Mouse (Mus musculus) limb, embryonic 14.5 days (tissue): ENCODE data around the gene Prkaa1. TPM values are rescaled to one million over a fixed set of nuclear protein-coding genes. Genes with fewer than 3 reads are reported as not detected.

Experiments
- ATAC-seq: fragments of 200-750 bp; cut with Nextera tagmentation; 2 replicates; pipeline ENCODE4 v1.8.0; 2017; ENCODE audit warnings: low read depth, moderate number of reproducible peaks, moderate TSS enrichment; ENCODE audit not compliant: low FRiP score
- DNase-seq: peaks from one replicate; pipeline ENCODE4 v3.0.0-alpha.2; 2015; ENCODE audit warnings: low spot score
- H3K27ac ChIP-seq: fragments of 300-500 bp; sonication (generic); replicated peaks from 2 replicates; pipeline ENCODE4 v1.5.1; 2014; ENCODE audit warnings: low read depth, mild to moderate bottlenecking, low read length, moderate library complexity, mixed read lengths
- H3K27me3 ChIP-seq: fragments of 300-500 bp; sonication (generic); 2 replicates; pipeline ENCODE4 v1.6.1; 2014; ENCODE audit warnings: low read length, mixed read lengths; ENCODE audit not compliant: control insufficient read depth, insufficient read depth
- H3K36me3 ChIP-seq: fragments of 300-500 bp; sonication (generic); 2 replicates; pipeline ENCODE4 v1.6.1; 2014; ENCODE audit warnings: mild to moderate bottlenecking, low read length, moderate library complexity, mixed read lengths; ENCODE audit not compliant: control insufficient read depth, insufficient read depth
- H3K4me1 ChIP-seq: fragments of 300-500 bp; sonication (generic); 2 replicates; pipeline ENCODE4 v1.6.1; 2014; ENCODE audit warnings: antibody characterized with exemption, low read length, mixed read lengths; ENCODE audit not compliant: control insufficient read depth, insufficient read depth
- H3K4me2 ChIP-seq: fragments of 300-500 bp; sonication (generic); replicated peaks from 2 replicates; pipeline ENCODE4 v1.6.1; 2014; ENCODE audit warnings: low read depth, mild to moderate bottlenecking, low read length, moderate library complexity; ENCODE audit not compliant: severe bottlenecking
- H3K4me3 ChIP-seq: fragments of 300-500 bp; sonication (generic); replicated peaks from 2 replicates; pipeline ENCODE4 v1.5.1; 2014; ENCODE audit warnings: low read length
- H3K9ac ChIP-seq: fragments of 300-500 bp; sonication (generic); 2 replicates; pipeline ENCODE4 v1.6.1; 2014; ENCODE audit warnings: mild to moderate bottlenecking, low read depth, low read length, moderate library complexity; ENCODE audit not compliant: severe bottlenecking
- H3K9me3 ChIP-seq: fragments of 300-500 bp; sonication (generic); 2 replicates; pipeline ENCODE4 v1.6.1; 2016; ENCODE audit warnings: low read length; ENCODE audit not compliant: control insufficient read depth
- POLR2A ChIP-seq: fragments of 200-500 bp; IDR thresholded peaks from 2 replicates; pipeline ENCODE4 v1.8.0; 2012; ENCODE audit warnings: inconsistent platforms, mild to moderate bottlenecking, moderate library complexity, borderline replicate concordance; ENCODE audit not compliant: insufficient read depth, insufficient read length; ENCODE audit errors: extremely low read depth
- WGBS: fragments of 180-500 bp; shearing (Covaris S2); extraction: QIAGEN DNeasy Blood & Tissue Kit; methylation state at CpG from one replicate; pipeline ENCODE4 v1.1.7; 2014; 5-methylcytosine and 5-hydroxymethylcytosine counted together
- polyA plus RNA-seq, 2 experiments: library from polyadenylated mRNA; depleted of rRNA in 1 of 2; stranded (reverse) in 1 of 2; unstranded in 1 of 2; fragments of >200 nt; fragmentation: Nextera tagmentation in 1 of 2; extraction: Ambion mirVana in 1 of 2; gene quantifications; 2 replicates each; pipeline versions ENCODE4 v1.2.1 to v1.2.3; 2012 to 2014

Prkaa1 gene
- polyA plus RNA-seq, 2 experiments = 13.5 to 17.7 TPM

GRCm38 (mm10) chr15:5133301-5133700 is 10.4 kb upstream of the Prkaa1 start:
- no peak for TF ChIP-seq POLR2A

GRCm38 (mm10) chr15:5134179-5134578 is 9.5 kb upstream of the Prkaa1 start:
- Histone ChIP-seq H3K4me2 (no peak overlapping the region), H3K9me3 (no peaks in the 10 kb centered on the region), H3K4me1 (0 out of 2 replicates have a peak, but pooled peaks cover 4% of the 10 kb centered on the region), H3K4me3 (no peak overlapping the region), H3K36me3 (no peaks in the 10 kb centered on the region), H3K27ac (no peak overlapping the region), H3K27me3 (no peaks in the 10 kb centered on the region), H3K9ac (no peak overlapping the region)
- TF ChIP-seq POLR2A = no peak
- DNase-seq = no peak
- no peak for ATAC-seq
- WGBS = 78% methylated on average over 3 of the region's 3 CpGs

More at GRCm38 (mm10) chr15:5133301-5133700, 10.4 kb upstream of the Prkaa1 start:
- Histone ChIP-seq H3K4me2 (no peak overlapping the region), H3K4me3 (no peak overlapping the region), H3K36me3 (no peaks in the 10 kb centered on the region), H3K9me3 (no peaks in the 10 kb centered on the region), H3K27me3 (no peaks in the 10 kb centered on the region), H3K27ac (no peak overlapping the region), H3K9ac (no peak overlapping the region), H3K4me1 (0 out of 2 replicates have a peak, but pooled peaks cover 4% of the 10 kb centered on the region)
- ATAC-seq (no peak), DNase-seq (no peak)
- WGBS = 86% methylated on average over 3 of the region's 3 CpGs

GRCm38 (mm10) chr15:5134945-5135483 is 8.6 kb upstream of the Prkaa1 start:
- Histone ChIP-seq H3K27me3 (no peaks in the 10 kb centered on the region), H3K36me3 (no peaks in the 10 kb centered on the region), H3K9ac (no peak overlapping the region), H3K27ac (no peak overlapping the region), H3K4me2 (no peak overlapping the region), H3K4me1 (0 out of 2 replicates have a peak, but pooled peaks cover 4% of the 10 kb centered on the region), H3K9me3 (no peaks in the 10 kb centered on the region), H3K4me3 (no peak overlapping the region)
- DNase-seq (no peak), ATAC-seq (no peak)
- TF ChIP-seq POLR2A = no peak
- 66% methylated on average over 8 of the region's 8 CpGs for WGBS

- H3K9ac ChIP-seq = no peak overlapping the region
- WGBS = 74% methylated on average over 9 of the region's 9 CpGs
- no peak for TF ChIP-seq POLR2A
- no peak overlapping the region for H3K27ac ChIP-seq
- no peaks in the 10 kb centered on the region for H3K27me3 ChIP-seq
- no peaks in the 10 kb centered on the region for H3K9me3 ChIP-seq
- no peak for ATAC-seq
- no peak overlapping the region for H3K4me3 ChIP-seq
- 0 out of 2 replicates have a peak, but pooled peaks cover 4% of the 10 kb centered on the region for H3K4me1 ChIP-seq
- DNase-seq = no peak
- H3K4me2 ChIP-seq = no peak overlapping the region
- H3K36me3 ChIP-seq = no peaks in the 10 kb centered on the region
Measured at GRCm38 (mm10) chr15:5138021-5138856, 5.4 kb upstream of the Prkaa1 start.

- Histone ChIP-seq H3K4me1 (0 out of 2 replicates have a peak, but pooled peaks cover 4% of the 10 kb centered on the region), H3K27ac (no peak overlapping the region), H3K9me3 (no peaks in the 10 kb centered on the region), H3K9ac (no peak overlapping the region), H3K36me3 (no peaks in the 10 kb centered on the region), H3K4me3 (no peak overlapping the region), H3K4me2 (no peak overlapping the region), H3K27me3 (no peaks in the 10 kb centered on the region)
- ATAC-seq = no peak
- 87% methylated on average over 2 of the region's 2 CpGs for WGBS
- no peak for TF ChIP-seq POLR2A
- DNase-seq = no peak
Measured at GRCm38 (mm10) chr15:5139366-5139765, 4.3 kb upstream of the Prkaa1 start.
